Mouse (Mus musculus) retina, postnatal 7 days (tissue): ENCODE measurements around the gene Gnat2.

Experiments
- DNase-seq: peaks from one replicate; pipeline ENCODE4 v3.0.0-alpha.2; 2012; ENCODE audit warnings: low read depth, low spot score

Gene Gnat2

GRCm38 (mm10) chr3:108113591-108114289 is 21.2 kb downstream of the Gnat2 start:
- no peak for DNase-seq

- DNase-seq, result no peak
These were observed 24.9 kb downstream of the Gnat2 start for GRCm38 (mm10) chr3:108117465-108117864.

- DNase-seq, result no peak
These were observed 28.5 kb downstream of the Gnat2 start for GRCm38 (mm10) chr3:108121101-108121500.

GRCm38 (mm10) chr3:108123242-108123641 is 30.7 kb downstream of the Gnat2 start:
- DNase-seq, result no peak

GRCm38 (mm10) chr3:108124131-108124530 is 31.5 kb downstream of the Gnat2 start:
- DNase-seq, result no peak

GRCm38 (mm10) chr3:108126327-108126726 is 33.7 kb downstream of the Gnat2 start:
- DNase-seq, result no peak

- no peak for DNase-seq
These were observed 35.9 kb downstream of the Gnat2 start for GRCm38 (mm10) chr3:108128520-108128919.

- DNase-seq, result no peak
These were observed 36.8 kb downstream of the Gnat2 start for GRCm38 (mm10) chr3:108129367-108129766.

GRCm38 (mm10) chr3:108129804-108130203 is 37.2 kb downstream of the Gnat2 start:
- DNase-seq, result no peak

GRCm38 (mm10) chr3:108131216-108131615 is 38.6 kb downstream of the Gnat2 start:
- DNase-seq, result no peak

- no peak for DNase-seq
These were observed 39.2 kb downstream of the Gnat2 start for GRCm38 (mm10) chr3:108131821-108132220.

GRCm38 (mm10) chr3:108132484-108132883 is 39.9 kb downstream of the Gnat2 start:
- DNase-seq, result no peak

- no peak for DNase-seq
These were observed 42.1 kb downstream of the Gnat2 start for GRCm38 (mm10) chr3:108134701-108135100.

GRCm38 (mm10) chr3:108139113-108139512 is 46.5 kb downstream of the Gnat2 start:
- DNase-seq, result no peak

- DNase-seq, result no peak
These were observed 48.2 kb downstream of the Gnat2 start for GRCm38 (mm10) chr3:108140786-108141185.

GRCm38 (mm10) chr3:108145534-108146445 is 53.2 kb downstream of the Gnat2 start, which contains the start of gene Gnai3:
Gene Gnai3 (minus strand): TSS chr3:108146146.
- peak; percentile 87 for DNase-seq

- DNase-seq, result no peak
These were observed 54.1 kb downstream of the Gnat2 start for GRCm38 (mm10) chr3:108146671-108147070.

- DNase-seq, result peak; percentile 89
These were observed 55.0 kb downstream of the Gnat2 start for GRCm38 (mm10) chr3:108147386-108148235.
